Mouse (Mus musculus): ENCODE measurements around the gene Olfr286.

GRCm38 (mm10) chr15:98220877-98221276 is 13.4 kb downstream of the Olfr286 start, which contains the start of the genes Gm44579 and Olfr287:
- TF ChIP-seq CTCF (IDR thresholded peaks at IDR 0.05; ENCODE audit: borderline replicate concordance, insufficient read depth, low read length) (no peak), POLR2A (IDR thresholded peaks at IDR 0.05; ENCODE audit: low read depth, low read length) (no peak)
